Mouse (Mus musculus): ENCODE data around the gene Tctex1d1. TPM values are rescaled to one million over a fixed set of nuclear protein-coding genes. Genes with fewer than 3 reads are reported as not detected.

Gene Tctex1d1
- polyA plus RNA-seq, 1 experiment, result not detected

GRCm38 (mm10) chr4:103010734-103011133 is 32.3 kb downstream of the Tctex1d1 start:
- no peak for TF ChIP-seq GATA1 (IDR thresholded peaks at IDR 0.05; ENCODE audit: low read length)

GRCm38 (mm10) chr4:103011823-103012222 is 33.4 kb downstream of the Tctex1d1 start:
- no peak for TF ChIP-seq GATA1 (IDR thresholded peaks at IDR 0.05; ENCODE audit: low read length)

GRCm38 (mm10) chr4:103013490-103013889 is 35.1 kb downstream of the Tctex1d1 start:
- TF ChIP-seq GATA1 (IDR thresholded peaks at IDR 0.05; ENCODE audit: low read length), result no peak

GRCm38 (mm10) chr4:103026621-103027020 is 48.2 kb downstream of the Tctex1d1 start, which contains the start of gene Insl5:
Gene Insl5 (minus strand): TSS chr4:103026842.
- TF ChIP-seq GATA1 (IDR thresholded peaks at IDR 0.05; ENCODE audit: low read length), result no peak

- no peak for TF ChIP-seq GATA1 (IDR thresholded peaks at IDR 0.05; ENCODE audit: low read length)
Measured at GRCm38 (mm10) chr4:103027745-103028144, 49.3 kb downstream of the Tctex1d1 start.

GRCm38 (mm10) chr4:103028177-103029088 is 50.0 kb downstream of the Tctex1d1 start:
- TF ChIP-seq GATA1 (IDR thresholded peaks at IDR 0.05; ENCODE audit: low read length), result no peak

GRCm38 (mm10) chr4:103039103-103039837 is 60.9 kb downstream of the Tctex1d1 start:
- TF ChIP-seq GATA1 (IDR thresholded peaks at IDR 0.05; ENCODE audit: low read length), result no peak

- no peak for TF ChIP-seq GATA1 (IDR thresholded peaks at IDR 0.05; ENCODE audit: low read length)
Measured at GRCm38 (mm10) chr4:103039838-103040191, 61.4 kb downstream of the Tctex1d1 start.

GRCm38 (mm10) chr4:103042997-103043396 is 64.6 kb downstream of the Tctex1d1 start:
- TF ChIP-seq GATA1 (IDR thresholded peaks at IDR 0.05; ENCODE audit: low read length), result no peak

- no peak for TF ChIP-seq GATA1 (IDR thresholded peaks at IDR 0.05; ENCODE audit: low read length)
Measured at GRCm38 (mm10) chr4:103048046-103048445, 69.6 kb downstream of the Tctex1d1 start.

Other genes starting within 250 kb of the Tctex1d1 start
- gene Sgip1, start 237.3 kb upstream of the Tctex1d1 start, polyA plus RNA-seq (2012), result not detected in 2 replicates
- gene Insl5, start 48.2 kb downstream of the Tctex1d1 start, polyA plus RNA-seq (2012), result not detected in 2 replicates
- 14.4 and 17.8 TPM in 2 replicates for gene Mier1, start 135.8 kb downstream of the Tctex1d1 start, polyA plus RNA-seq (2012)
- gene Wdr78, start 135.9 kb downstream of the Tctex1d1 start, polyA plus RNA-seq (2012), result 0.56 and 0.91 TPM in 2 replicates
- 1.9 and 2.0 TPM in 2 replicates for gene Slc35d1, start 236.6 kb downstream of the Tctex1d1 start, polyA plus RNA-seq (2012)